Mouse (Mus musculus) thymus, adult 2 months (tissue): ENCODE measurements at regions not wholly inside any gene's neighbourhood (a gene's known extent, or its start where the extent isn't known, plus 50 kb on each side); places are given as distances from the start of the nearest gene placed in this dataset.

Experiments
- CTCF ChIP-seq: fragments of 200-500 bp; IDR thresholded peaks from 2 replicates; pipeline ENCODE4 v1.5.1; 2012; ENCODE audit warnings: mild to moderate bottlenecking, control low read depth, low read length, moderate library complexity, borderline replicate concordance; ENCODE audit not compliant: control insufficient read depth, poor library complexity, insufficient read depth; ENCODE audit errors: extremely low read depth
- POLR2A ChIP-seq: fragments of 200-500 bp; IDR thresholded peaks from 2 replicates; pipeline ENCODE4 v1.6.1; 2012; ENCODE audit warnings: mild to moderate bottlenecking, low read length, control low read depth, moderate library complexity; ENCODE audit not compliant: control insufficient read depth, poor library complexity, insufficient read depth; ENCODE audit errors: extremely low read depth

DNA sequence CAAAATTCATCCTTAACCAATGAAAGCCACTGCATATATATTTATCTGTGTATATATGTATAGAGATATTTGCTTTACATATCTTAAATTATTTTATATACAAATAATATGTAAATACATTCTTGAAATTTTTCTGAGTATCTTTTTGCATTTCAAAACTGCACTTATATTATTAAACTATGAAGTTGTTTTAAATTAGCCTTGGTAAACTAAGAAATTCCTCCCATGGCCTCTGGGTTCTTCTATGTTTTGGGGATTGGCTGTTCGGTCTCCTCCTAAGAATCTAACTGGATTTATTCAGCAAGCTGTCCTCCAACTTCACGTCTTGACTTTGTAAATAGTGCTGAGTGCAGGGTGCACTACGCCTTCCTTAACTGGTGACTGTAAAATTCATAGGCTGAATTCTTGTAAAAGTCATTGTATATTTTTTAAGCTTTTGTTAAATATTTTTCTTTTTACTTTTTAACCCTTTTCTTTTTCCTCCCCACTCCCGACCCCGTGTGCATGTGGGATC is 249.6 kb upstream of the Nfe2l3 start:
- no peak for TF ChIP-seq POLR2A
- TF ChIP-seq CTCF: no peak
